Mouse (Mus musculus) left cerebral cortex, postnatal 14 days (tissue): ENCODE data around the gene Lrpap1. TPM values are rescaled to one million over a fixed set of nuclear protein-coding genes. Genes with fewer than 3 reads are reported as not detected.

Source experiments
- DNase-seq, 2 experiments: peaks; one replicate each; pipeline ENCODE4 v3.0.0; 2021 to 2022; ENCODE audit warnings: low spot score in 2 of 2, mixed read lengths in 1 of 2
- intact Hi-C: fragments of 180-260 bp; cut with DNase I; formaldehyde crosslinking; loops from one replicate; pipeline ENCODE4 v1.15.1; 2025
- total RNA-seq, 2 experiments: library from RNA; stranded (reverse); gene quantifications; 2 replicates each; pipeline ENCODE4 v1.2.3; 2021

Lrpap1 gene
- total RNA-seq, 2 experiments from 2014 or later, result 119 to 122 TPM

DNA sequence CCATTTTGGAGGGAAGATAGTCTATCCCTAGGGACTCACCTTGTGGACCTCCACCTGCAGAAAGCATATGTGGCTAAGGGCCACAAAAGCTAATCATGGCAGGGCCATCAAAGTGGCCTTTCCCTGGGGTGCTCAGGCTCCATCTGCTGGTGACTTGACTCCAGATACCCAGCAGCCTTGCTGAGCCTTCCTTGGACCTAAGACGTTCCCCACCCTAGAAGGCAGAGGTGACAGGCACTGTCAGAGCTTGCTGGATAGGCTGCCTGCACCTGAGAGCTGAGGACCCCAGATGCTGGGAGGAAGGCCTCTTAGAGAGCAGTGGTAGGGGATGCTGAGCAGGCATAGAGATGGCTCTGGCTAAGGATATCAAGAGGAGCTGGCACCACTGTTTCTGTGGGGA, 25.7 kb upstream of the Lrpap1 start:
- intact Hi-C loops, result no loop called here
- no peak for DNase-seq

GRCm38 (mm10) chr5:35129767-35130191, 24.2 kb upstream of the Lrpap1 start:
- intact Hi-C loops, result no loop called here
- DNase-seq, result peak in 1 of 2 experiments; percentile 51

- DNase-seq, result peak; percentile 67 to 84
- intact Hi-C loops, result no loop called here
Measured at GRCm38 (mm10) chr5:35129208-35129607, 23.6 kb upstream of the Lrpap1 start.

DNA sequence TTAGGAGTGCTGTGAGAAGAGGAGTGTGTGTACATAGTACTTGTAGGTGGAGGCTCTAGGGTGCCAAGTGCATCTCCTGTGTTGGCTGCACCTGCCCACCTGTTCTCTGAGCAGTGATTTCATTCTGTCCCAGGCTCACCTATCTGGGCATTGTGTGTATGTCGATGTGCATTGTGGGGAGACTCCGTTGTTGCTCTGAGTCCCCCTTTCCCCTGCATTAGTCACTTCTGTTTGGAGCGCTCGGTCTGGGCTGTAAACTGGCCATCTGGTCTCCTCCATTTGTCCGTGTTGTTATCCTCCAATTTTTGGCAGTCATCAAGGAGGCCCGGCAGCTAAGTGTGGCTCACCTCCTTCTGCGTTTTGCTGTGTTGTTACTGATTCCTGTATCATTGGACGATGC, 14.5 kb upstream of the Lrpap1 start:
- intact Hi-C loops, result no loop called here
- DNase-seq, result no peak

GRCm38 (mm10) chr5:35118418-35118817, 12.9 kb upstream of the Lrpap1 start:
- no peak for DNase-seq

GRCm38 (mm10) chr5:35117633-35118032, 12.1 kb upstream of the Lrpap1 start:
- intact Hi-C loops, result no loop called here
- no peak for DNase-seq

More at GRCm38 (mm10) chr5:35118418-35118817, 12.9 kb upstream of the Lrpap1 start:
- intact Hi-C loops, result no loop called here

DNA sequence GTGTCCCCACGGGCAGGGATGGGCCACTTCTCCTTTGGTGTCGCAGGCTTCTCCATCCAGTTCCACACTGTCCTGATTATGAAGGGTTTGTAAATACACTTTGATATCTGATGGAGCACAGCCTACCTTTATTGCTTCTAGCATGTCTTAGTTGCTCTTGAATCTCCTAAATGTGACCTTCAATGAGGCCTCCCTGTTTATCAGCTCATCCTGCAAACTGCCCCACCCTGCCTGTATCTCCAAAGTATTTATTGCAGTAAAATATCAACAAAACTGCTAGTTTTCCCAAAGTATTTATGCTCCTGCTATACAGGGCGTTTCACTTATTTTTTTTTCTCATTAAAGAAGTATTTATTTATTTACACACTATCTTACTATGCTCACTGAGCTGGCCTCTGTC, 10.4 kb upstream of the Lrpap1 start:
- DNase-seq, result no peak
- intact Hi-C loops, result no loop called here

GRCm38 (mm10) chr5:35112444-35112843, 6.9 kb upstream of the Lrpap1 start:
- peak; percentile 55 to 66 for DNase-seq
- intact Hi-C loops, result no loop called here

DNA sequence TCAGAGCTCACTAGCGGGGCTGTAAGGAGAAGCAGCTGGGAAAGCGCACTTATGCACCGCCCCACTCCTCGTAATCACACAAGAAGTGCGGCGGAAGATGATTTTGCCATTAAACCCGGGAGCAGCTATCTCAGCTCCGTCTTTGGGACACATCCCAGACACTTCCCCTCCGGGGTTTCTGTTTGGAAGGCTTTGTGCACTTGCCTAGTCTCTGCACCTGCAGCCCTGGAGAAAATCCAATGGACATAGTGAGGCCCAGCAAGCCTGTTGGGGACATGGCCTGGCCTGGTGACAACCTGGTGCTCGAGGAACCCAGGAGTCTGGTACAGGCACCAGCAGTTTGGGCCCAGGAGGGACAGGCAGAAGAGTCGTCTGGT, 344 bp upstream of the Lrpap1 start:
- intact Hi-C loops, result no loop called here

DNA sequence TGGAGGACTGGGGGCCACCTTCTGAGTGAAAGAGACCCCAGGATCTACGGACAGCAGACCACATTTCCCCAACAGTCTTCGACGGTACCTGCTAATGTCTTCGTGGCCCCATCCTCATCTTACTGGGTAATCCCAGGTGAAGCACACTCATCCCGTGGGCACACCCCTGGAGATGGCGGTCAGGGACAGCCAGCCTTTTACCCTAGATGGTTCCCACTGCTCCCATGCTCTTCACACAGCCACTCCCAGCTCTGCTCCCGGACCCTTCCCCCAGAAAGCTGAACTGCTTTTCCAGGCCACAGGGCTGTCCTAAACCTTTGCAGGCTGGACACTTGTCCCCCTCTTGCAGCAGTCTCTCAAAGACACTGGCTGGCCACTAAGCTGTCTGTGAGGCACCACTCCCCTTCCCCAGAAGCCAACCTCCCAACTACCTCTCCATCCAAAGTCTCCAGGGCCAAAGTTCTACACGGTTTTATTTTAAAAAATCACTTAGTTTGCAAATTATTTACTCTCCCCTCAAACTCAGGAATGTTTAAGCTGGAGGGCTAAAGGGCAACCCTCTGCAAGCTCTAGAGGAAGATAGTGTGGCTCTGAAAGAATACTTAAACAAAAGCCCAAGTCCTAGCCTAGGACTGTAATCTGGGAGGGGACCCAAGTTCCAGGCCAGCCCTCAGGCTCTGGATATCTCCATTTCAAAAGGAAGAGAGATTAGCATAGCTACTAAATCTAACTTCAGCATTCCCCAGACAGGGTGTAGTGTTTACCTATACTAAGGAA, 1.2 kb downstream of the Lrpap1 start:
- intact Hi-C loops, result no loop called here

More for the DNA sequence above, 344 bp upstream of the Lrpap1 start:
- DNase-seq, result no peak

GRCm38 (mm10) chr5:35103528-35103927, 2.0 kb downstream of the Lrpap1 start:
- no peak for DNase-seq
- intact Hi-C loops, result no loop called here

More for the DNA sequence above, 1.2 kb downstream of the Lrpap1 start:
- no peak for DNase-seq

DNA sequence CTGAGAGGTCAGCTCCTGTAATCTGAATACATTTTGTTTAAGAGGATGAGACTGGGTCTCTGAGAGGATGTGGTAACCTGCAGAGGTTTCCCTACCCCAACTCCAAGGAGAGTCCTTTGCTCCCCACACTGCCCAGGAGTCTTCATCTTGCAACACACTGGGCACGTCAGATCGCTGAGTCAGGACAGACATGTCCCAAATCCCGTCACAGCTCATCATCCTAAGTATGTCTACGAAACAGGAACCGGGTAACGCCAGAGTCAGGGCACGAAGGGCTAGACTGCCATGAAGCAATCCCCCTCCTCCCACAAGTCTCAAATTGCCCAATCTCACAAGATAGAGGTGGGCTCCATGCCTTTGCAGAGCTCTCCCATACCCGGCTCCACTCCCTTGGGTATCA, 2.5 kb downstream of the Lrpap1 start:
- no peak for DNase-seq
- intact Hi-C loops, result no loop called here

DNA sequence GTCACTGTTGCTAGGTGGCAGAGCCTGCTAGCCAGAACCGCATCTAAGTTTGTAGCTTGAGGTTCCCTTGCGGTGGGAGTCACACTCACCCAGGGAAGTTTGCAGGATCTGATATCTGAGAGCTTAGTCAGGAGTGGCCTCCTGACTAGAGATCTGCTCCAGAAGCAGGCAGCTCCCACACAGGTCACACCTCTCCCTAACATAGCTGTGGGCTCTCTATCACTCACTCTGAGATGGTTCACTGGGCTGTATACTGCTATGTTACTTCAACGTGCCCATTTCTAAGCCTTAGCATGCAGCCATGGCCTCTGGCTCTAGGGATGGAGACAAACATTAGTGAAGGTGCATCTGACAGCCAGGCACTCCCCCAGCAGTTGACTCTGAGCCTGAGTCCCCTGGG, 13.9 kb downstream of the Lrpap1 start:
- intact Hi-C loops, result no loop called here
- DNase-seq, result no peak

DNA sequence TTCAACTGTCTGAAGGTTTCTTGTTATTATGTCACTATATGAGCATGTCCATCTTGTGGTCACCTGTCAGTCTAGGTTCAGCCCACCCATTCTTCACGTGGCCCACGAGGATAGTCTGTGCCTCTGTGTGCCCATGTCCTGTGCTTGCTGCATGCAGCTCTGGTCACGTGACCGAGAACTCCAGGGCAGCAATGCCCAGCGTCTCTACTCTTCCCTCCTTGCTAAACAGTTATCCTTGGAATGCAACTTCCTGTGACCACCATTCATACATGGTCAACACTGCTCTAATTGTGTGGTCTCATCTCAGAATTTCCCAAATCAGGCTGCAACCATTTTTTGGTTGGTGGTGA, 16.0 kb downstream of the Lrpap1 start:
- no peak for DNase-seq
- intact Hi-C loops, result loop anchor here (10.0 kb wide), 1 partner anchor 345 kb away; no protein-coding TSS in a partner anchor

GRCm38 (mm10) chr5:35088785-35089613, 16.6 kb downstream of the Lrpap1 start:
- intact Hi-C loops, result loop anchor here (10.0 kb wide), 1 partner anchor 346 kb away; no protein-coding TSS in a partner anchor
- DNase-seq, result peak; percentile 65 to 78

DNA sequence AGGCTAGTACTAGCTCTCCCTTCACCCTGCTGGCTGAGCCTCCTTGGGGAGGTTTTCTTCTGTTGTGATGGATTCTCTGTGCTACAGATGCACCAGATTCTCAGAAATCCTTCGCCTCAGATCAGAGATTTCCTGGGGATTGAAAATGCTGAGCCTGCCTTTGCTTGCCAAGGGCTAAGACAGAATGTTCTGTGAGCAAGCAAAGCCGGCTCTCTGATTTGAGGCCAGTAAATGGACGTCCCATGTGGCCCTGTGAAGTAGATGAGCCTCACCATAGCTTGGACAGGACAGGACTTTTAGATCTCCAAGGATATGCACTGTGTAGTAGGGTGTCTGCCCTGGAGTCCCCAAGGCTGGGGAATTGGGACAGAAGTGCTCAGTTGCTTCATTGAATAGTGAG, 20.7 kb downstream of the Lrpap1 start:
- intact Hi-C loops, result loop anchor here (10.0 kb wide), 1 partner anchor 350 kb away; no protein-coding TSS in a partner anchor
- no peak for DNase-seq

- intact Hi-C loops, result no loop called here
- no peak for DNase-seq
Measured at GRCm38 (mm10) chr5:35079101-35079500, 26.5 kb downstream of the Lrpap1 start.

- intact Hi-C loops, result no loop called here
- DNase-seq, result no peak
Measured at GRCm38 (mm10) chr5:35076369-35076768, 29.2 kb downstream of the Lrpap1 start.

- DNase-seq, result no peak
- intact Hi-C loops, result no loop called here
Measured at GRCm38 (mm10) chr5:35073992-35074391, 31.6 kb downstream of the Lrpap1 start.

DNA sequence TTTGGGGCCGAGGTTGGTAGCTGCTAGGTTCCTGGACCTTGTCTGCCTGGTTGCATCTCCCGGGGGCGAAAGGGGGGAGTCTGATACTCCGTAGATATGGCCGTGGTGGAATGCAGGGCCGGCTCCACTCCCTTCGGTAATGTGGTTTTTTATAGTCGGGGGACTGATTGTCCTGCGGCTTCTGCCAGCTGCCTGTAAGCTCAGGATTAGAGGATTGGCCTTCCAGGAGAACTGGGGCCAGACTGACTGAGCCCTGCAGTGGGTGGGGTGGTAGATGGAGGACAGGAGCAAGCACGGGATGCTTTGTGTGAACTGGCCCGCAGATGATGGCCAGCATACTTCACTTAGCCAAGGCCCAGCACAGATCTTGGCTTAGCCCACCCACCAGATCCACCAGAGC, 32.3 kb downstream of the Lrpap1 start:
- intact Hi-C loops, result no loop called here
- DNase-seq, result no peak

- intact Hi-C loops, result no loop called here
- no peak for DNase-seq
Measured at GRCm38 (mm10) chr5:35071855-35072254, 33.7 kb downstream of the Lrpap1 start.
